Mouse (Mus musculus): Measurements from ENCODE around the gene Arhgap31. TPM values are rescaled to one million over a fixed set of nuclear protein-coding genes. Genes with fewer than 3 reads are reported as not detected.
A peak's percentile ranks its signal among the peaks of the same experiment; 100 is the strongest.

Arhgap31 gene
- total RNA-seq, 2 experiments from 2014 or later: 18.0 to 18.7 TPM

GRCm38 (mm10) chr16:38562131-38562967 is 150.7 kb downstream of the Arhgap31 start:
- intact Hi-C loops (cut with DNase I): no loop called here
- peak; percentile 95 for DNase-seq

GRCm38 (mm10) chr16:38558221-38558748 is 154.8 kb downstream of the Arhgap31 start, which contains the start of gene Tmem39a:
Tmem39a (plus strand) TSS chr16:38558698.
- intact Hi-C loops (cut with DNase I): no loop called here
- no peak for DNase-seq

- intact Hi-C loops (cut with DNase I): no loop called here
- no peak for DNase-seq
Measured at GRCm38 (mm10) chr16:38555988-38556387, 157.1 kb downstream of the Arhgap31 start.

- DNase-seq: peak; percentile 88
- intact Hi-C loops (cut with DNase I): no loop called here
Measured at GRCm38 (mm10) chr16:38549479-38550396, 163.3 kb downstream of the Arhgap31 start, which contains the start of gene Poglut1. Poglut1 (minus strand) TSS chr16:38550258.

Other genes with a start within 250 kb of the Arhgap31 start
- gene Timmdc1, start 190.6 kb downstream of the Arhgap31 start, total RNA-seq (2021): 10 to 100 TPM; 28.8 to 29.5 TPM
- 10 to 100 TPM; 33.3 to 35.5 TPM for gene Poglut1, start 163.0 kb downstream of the Arhgap31 start, total RNA-seq (2021)
- 10 to 100 TPM; 26.2 to 27.2 TPM for gene Tmem39a, start 154.6 kb downstream of the Arhgap31 start, total RNA-seq (2021)
- 10 to 100 TPM; 23.6 to 25.7 TPM for gene B4galt4, start 29.0 kb upstream of the Arhgap31 start, total RNA-seq (2021)
- under 1 TPM; 0.52 to 0.66 TPM for gene Upk1b, start 87.1 kb upstream of the Arhgap31 start, total RNA-seq (2021)
- not detected for gene 4930435E12Rik, start 115.5 kb upstream of the Arhgap31 start, total RNA-seq (2021)
- 10 to 100 TPM; 14.3 to 14.4 TPM for gene Igsf11, start 179.4 kb upstream of the Arhgap31 start, total RNA-seq (2021)